Mouse (Mus musculus) lung, adult 2 months (tissue): ENCODE data around the gene Spock2. TPM values are rescaled to one million over a fixed set of nuclear protein-coding genes. Genes with fewer than 3 reads are reported as not detected.
A peak's percentile ranks its signal among the peaks of the same experiment; 100 is the strongest.

Experiments
- DNase-seq: peaks from one replicate; pipeline ENCODE4 v3.0.0; 2022
- H3K4me1 ChIP-seq: fragments of 200-500 bp; 2 replicates; pipeline ENCODE4 v1.6.1; 2011; ENCODE audit warnings: low read length; ENCODE audit not compliant: control insufficient read depth, insufficient read depth
- H3K4me3 ChIP-seq: fragments of 200-500 bp; replicated peaks from 2 replicates; pipeline ENCODE3; 2011; ENCODE audit warnings: low read depth, mild to moderate bottlenecking, control low read depth, low read length; ENCODE audit errors: extremely low read depth
- CTCF ChIP-seq: fragments of 200-500 bp; IDR thresholded peaks from 2 replicates; pipeline ENCODE4 v1.5.1; 2011; ENCODE audit warnings: mild to moderate bottlenecking, low read length, control low read depth; ENCODE audit not compliant: insufficient read depth
- POLR2A ChIP-seq: fragments of 200-500 bp; IDR thresholded peaks from 2 replicates; pipeline ENCODE4 v1.6.1; 2011; ENCODE audit warnings: low read depth, mild to moderate bottlenecking, control low read depth, low read length, borderline replicate concordance; ENCODE audit errors: extremely low read depth
- WGBS: fragments of 180-500 bp; shearing (Covaris S2); methylation state at CpG from one replicate; pipeline ENCODE4 v1.1.7; 2018; 5-methylcytosine and 5-hydroxymethylcytosine counted together
- polyA plus RNA-seq: library from polyadenylated mRNA; depleted of rRNA; stranded (reverse); fragments of >200 nt; gene quantifications from 2 replicates; pipeline ENCODE4 v1.2.3, GENCODE M21; 2012

Spock2 gene
- polyA plus RNA-seq, 1 experiment: 143 TPM

DNA sequence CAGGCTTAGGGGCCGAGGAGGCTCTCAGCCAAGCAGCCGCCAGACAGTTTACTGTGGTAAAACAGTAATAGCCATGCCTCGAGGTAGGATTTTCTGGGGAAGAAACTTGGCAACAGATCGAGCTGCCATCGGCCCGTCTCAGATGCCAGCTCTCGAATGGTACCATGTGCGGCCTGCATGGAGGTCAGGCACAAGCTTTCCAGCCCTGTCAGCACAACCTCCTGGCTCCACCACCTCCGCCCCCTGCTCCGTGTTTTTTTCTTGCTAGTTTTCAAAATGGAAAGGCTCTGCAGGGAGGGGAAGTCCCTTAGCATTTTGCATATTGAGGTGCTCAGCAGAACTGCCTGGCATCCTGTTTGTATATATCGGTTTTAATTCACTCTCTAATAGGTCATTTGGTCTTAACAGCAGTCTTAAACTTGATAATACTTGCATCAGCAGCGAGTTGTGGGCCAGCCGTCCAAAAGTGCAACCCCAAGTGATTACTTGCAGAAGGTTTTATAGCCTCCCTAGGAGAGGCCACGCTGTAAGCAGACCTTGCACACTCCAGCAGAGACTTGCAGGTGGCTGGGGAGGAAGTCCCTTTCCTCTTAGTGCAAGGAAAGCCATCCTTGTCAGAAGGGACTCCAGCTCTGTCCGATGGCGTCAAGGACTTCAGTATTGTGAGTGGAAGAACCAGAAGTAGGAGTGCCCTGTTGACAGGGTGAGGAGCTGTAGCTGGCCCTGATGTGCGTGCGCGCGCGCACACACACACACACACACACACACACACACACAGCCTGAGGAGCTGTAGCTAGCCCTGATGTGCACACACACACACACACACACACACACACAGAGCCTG is 24.8 kb upstream of the Spock2 start:
- Histone ChIP-seq H3K4me1 (peaks cover 2% of the 10 kb centered on the region), H3K4me3 (no peak overlapping the region)

DNA sequence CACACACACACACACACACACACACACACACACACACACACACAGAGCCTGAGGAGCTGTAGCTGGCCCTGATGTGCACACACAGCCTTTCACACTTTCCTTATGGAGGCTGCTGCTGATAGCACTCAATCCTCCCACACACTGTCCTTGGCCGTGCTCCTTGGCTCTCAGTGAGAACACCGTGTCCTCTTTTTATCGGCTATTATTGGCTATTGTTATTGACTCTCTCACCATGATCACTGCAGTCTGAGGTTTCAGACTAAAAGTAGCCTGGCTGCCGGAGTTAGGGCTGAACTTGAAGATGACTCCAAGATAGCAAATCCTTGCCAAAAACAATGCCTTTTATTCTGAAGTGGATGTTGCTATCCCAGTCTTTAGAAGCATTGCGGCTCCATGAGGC is 24.1 kb upstream of the Spock2 start:
- DNase-seq: peak; percentile 7
- TF ChIP-seq CTCF (no peak), POLR2A (no peak)
- WGBS: 47% methylated on average over 5 of the region's 5 CpGs
- Histone ChIP-seq H3K4me1 (peaks cover 2% of the 10 kb centered on the region), H3K4me3 (no peak overlapping the region)

More for the DNA sequence above, 24.8 kb upstream of the Spock2 start:
- DNase-seq: no peak
- TF ChIP-seq CTCF (no peak), POLR2A (no peak)
- 55% methylated on average over 21 of the region's 21 CpGs for WGBS

DNA sequence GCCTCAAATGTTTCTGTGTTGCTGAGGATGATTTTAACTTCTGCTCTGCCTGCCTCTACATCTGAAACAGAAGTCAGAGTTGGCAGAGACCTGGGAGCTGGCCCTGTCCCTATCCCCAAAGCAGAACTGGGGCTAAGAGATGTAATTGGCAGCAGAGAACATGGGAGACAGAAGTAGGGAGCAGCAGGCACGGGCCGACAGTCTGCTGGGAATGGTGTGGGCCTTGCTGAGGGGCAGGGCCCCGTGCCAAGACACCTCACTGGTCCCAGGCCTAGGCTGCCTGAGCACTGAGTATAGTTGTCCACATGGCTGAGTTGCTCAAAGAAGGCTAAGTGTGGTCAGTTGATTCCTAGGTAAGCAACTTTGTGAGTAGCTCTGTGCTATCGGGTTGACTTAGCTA is 22.0 kb upstream of the Spock2 start:
- Histone ChIP-seq H3K4me1 (peaks cover 2% of the 10 kb centered on the region), H3K4me3 (no peak overlapping the region)
- no peak for TF ChIP-seq POLR2A
- DNase-seq: no peak
- WGBS: 82% methylated on average over 4 of the region's 4 CpGs

DNA sequence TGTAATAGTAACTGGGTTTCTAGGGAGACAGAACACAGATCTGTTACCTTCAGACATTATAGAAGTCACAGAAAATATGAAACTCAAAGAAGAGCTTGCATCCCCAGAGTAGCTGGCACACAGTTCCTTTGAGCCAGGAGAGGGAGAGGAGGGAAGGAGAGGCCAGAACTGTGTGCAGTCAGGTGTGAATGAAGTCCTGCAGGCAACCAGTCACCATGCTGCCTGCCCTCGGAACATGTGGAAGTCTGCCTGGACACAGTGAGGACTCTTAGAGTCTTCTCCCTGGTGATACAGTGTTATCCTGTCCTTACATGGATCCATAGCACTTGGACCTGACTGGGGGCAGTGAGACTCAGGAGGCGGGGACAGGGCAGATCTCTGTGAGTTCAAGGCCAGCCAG is 13.7 kb upstream of the Spock2 start:
- DNase-seq: no peak
- 91% methylated on average over 2 of the region's 2 CpGs for WGBS
- TF ChIP-seq CTCF: no peak
- no peak for TF ChIP-seq POLR2A
- Histone ChIP-seq H3K4me1 (no peaks in the 10 kb centered on the region), H3K4me3 (no peak overlapping the region)

DNA sequence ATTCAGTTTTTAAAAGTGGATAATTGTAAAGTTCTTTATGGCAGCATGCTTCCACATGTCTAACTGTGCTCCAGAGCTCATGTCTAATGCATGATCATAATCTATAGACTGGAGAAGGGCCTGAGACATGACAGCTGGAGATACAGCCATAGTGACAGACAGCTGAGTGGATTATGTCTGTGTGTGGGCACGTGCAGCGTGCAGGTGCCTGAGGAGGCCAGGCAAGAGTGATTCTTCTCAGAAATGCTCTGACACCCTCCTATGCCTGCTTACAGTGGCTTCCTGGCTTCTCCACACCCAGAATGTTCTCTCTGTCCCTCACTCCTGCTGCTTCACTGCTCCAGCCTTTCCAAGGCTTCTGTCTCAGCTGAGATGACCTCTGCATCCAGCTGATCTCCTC is 12.3 kb upstream of the Spock2 start:
- DNase-seq: no peak
- 93% methylated on average over 2 of the region's 2 CpGs for WGBS
- no peaks in the 10 kb centered on the region for H3K4me1 ChIP-seq
- TF ChIP-seq CTCF: no peak
- TF ChIP-seq POLR2A: no peak
- no peak overlapping the region for H3K4me3 ChIP-seq

DNA sequence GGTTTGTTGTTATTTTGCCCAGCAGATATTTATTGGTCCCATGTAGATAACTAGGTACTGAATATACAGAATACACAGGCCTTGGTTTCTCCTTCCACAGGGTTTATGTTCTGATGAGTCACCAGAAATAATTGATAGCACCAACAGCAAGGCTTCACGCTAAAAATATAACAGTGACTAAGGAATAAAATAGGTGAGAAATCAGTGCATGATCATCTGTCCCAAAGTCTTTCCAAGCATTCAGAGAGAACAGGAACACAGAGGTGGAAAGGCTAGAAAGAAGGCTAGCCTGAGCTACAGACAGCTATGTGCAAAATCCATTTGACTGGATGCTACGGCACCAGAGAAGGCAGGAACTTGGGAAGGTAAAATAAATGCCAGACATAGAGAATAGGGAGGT is 10.5 kb upstream of the Spock2 start:
- TF ChIP-seq CTCF (no peak), POLR2A (no peak)
- WGBS: 88% methylated on average over 2 of the region's 2 CpGs
- Histone ChIP-seq H3K4me3 (no peak overlapping the region), H3K4me1 (no peaks in the 10 kb centered on the region)
- no peak for DNase-seq

DNA sequence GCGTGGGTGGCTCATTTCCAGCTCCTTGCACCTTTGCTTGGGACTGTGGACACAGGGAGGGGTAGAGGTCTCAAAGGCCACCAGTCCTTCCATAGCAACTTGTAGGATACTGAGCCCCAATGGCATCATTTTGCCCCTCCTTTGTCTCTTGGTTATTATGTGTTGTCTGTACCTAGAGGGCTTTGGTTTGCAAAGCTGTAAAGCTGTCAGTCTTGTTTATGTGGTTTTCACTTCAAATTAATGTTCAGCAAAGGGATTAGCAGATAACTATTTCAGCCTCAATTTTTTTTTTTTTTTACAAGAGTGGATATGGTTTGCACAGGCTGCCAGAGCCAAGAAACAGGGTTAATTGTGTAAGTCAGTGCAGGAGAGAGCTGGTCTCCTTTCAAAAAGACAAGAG is 9.7 kb upstream of the Spock2 start:
- H3K4me1 ChIP-seq: no peaks in the 10 kb centered on the region
- TF ChIP-seq CTCF: no peak
- 68% methylated on average over 1 of the region's 1 CpGs for WGBS
- no peak for DNase-seq
- H3K4me3 ChIP-seq: no peak overlapping the region

DNA sequence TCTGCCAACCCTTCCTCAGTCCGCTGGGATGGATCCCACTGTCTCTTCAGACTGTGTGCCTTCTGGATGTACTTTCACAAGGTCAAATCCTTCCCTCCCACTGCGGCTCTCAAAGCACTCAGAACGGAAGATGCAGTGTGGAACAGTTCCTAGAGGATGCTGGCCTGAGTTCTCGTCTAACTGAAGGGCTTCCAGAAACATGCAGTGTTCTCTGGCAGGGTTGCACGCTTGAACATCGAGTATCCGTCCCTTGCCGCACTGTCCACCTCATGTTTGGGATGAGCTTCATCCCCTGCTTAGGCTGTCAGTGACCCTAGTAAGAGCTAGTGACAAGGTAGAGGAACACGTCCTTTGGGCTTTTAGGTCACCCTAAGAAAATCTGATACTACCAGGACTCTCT is 8.9 kb upstream of the Spock2 start:
- H3K4me3 ChIP-seq: no peak overlapping the region
- WGBS: 86% methylated on average over 9 of the region's 9 CpGs
- TF ChIP-seq POLR2A (no peak), CTCF (no peak)
- DNase-seq: no peak
- no peaks in the 10 kb centered on the region for H3K4me1 ChIP-seq

DNA sequence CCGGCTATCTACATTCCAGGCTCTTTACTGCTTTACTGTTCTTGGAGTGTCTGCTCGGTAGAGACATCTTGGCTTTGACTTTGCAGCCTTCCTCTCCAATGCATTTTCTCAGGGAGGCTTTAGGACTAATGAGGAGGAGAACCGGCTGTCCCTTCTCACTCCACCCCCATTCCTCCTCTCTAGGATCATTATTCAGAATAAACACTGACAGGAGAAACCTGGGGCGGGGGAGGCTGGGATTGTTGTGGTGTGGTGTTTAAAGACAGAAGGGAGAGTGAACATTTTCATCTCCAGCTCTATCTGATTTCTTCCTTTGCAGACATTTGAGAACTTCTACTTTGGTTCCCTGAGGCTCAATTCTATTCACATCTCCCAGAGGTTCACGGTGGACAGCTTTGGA is 8.2 kb upstream of the Spock2 start:
- TF ChIP-seq CTCF (no peak), POLR2A (no peak)
- H3K4me1 ChIP-seq: no peaks in the 10 kb centered on the region
- 75% methylated on average over 5 of the region's 5 CpGs for WGBS
- no peak for DNase-seq
- H3K4me3 ChIP-seq: no peak overlapping the region

DNA sequence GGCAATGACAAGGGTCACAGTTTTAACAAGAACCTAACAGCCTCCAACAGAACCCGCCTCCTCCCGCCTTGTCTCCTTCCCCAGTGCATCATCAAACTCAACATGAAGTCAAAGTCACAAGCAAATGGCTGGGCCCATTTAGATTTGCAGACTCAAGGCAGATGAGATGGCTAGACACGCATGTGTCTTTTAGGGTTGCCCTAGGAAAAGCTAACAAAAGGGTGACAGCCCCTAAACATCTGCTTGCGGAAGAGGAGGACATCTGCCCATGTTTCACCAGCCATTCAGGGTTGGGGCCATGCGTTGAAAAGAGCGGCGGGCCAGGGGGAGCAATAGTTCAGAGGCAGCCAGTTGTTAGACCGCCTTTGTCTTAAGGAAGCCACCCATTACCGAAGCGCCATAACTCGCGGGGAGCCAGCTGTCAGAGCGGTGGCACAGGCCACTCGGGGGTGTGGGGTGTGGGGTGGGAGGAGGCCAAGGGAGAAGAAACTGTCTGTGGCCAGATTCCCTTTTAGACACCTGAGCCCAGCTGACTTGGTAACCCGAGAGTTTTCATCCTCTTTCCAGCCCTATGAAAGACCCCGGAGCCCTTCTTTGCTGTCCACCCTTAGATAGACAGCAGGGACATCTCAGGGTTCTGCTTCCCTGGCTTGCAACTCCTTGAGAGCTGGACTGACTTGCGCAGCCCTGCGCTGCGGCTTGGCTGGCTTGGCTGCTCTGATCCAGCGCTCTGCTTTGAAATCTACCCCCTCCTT is 451 bp upstream of the Spock2 start:
- WGBS: 40% methylated on average over 20 of the region's 20 CpGs
- Histone ChIP-seq H3K4me1 (peaks cover 3% of the 10 kb centered on the region; the same call in 1 of the 2 replicates), H3K4me3 (no peak overlapping the region)
- no peak for TF ChIP-seq POLR2A
- no peak for TF ChIP-seq CTCF
- DNase-seq: no peak
